In the genomic region with DNA sequence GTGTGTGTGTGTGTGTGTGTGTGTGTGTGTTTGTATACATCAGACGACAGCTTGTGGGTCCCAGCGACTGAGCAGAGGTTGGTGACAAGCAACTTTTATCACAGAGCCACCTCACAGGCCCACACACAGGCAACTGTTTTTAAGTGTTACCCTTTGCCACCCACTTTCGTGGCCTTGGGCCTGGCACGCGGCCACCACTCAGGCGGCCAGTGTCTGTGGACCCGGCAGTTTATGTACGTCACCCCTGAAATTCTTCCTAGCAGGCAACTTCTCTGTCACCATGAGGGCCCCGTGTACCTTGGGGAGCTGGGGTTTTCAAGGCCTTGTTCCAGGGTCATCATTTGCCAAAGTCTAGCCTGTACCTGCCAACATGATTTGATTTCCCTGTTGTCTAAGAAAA, we compare ENCODE assay signal across 19 mouse cellular contexts. TPM values are rescaled to one million over a fixed set of nuclear protein-coding genes. Genes with fewer than 3 reads are reported as not detected.
DNase-seq lines count a peak whose midpoint lies in the region; TF ChIP-seq lines count a peak whose summit lies in the region.
"Had no signal": no experiment of that assay in that cellular context is flagged by ENCODE, and none has a peak within 500 bp of the region (broad histone marks: within the 10 kb centered on the region; RNA-seq: fewer than 3 reads in every experiment).

No protein-coding gene starts in this region.

- peak; percentile 7 for DNase-seq in ovary, adult 18-20 months (ENCODE audit: low spot score)
- no peak for DNase-seq in ovary, postnatal 10 days (ENCODE audit: low spot score)
- DNase-seq in adrenal gland, adult 2 months: peak; percentile 49
- peak; percentile 76 for DNase-seq in adrenal gland, postnatal 14 days
- DNase-seq in brain, embryonic 14.5 days (ENCODE audit: low read depth): peak; percentile 1
- no peak for DNase-seq in kidney, postnatal 25 days
- DNase-seq in kidney, postnatal 14 days: no peak
- DNase-seq: B cell, adult 2 months; cerebellum, adult 2 months; cerebellum, adult 9-11 months; cerebellum, postnatal 25 days; forebrain, postnatal 0 days; gastrocnemius, adult 2 months; gastrocnemius, postnatal 14 days; heart, adult 18-20 months; heart, postnatal 10 days; heart, postnatal 36 days had no signal

- TF ChIP-seq POLR2A in brain, embryonic 14.5 days (IDR thresholded peaks at IDR 0.05; ENCODE audit: borderline replicate concordance, extremely low read depth, insufficient read depth, insufficient read length, poor library complexity, severe bottlenecking): no peak

- no peak for TF ChIP-seq CTCF in brain, embryonic 14.5 days (IDR thresholded peaks at IDR 0.05; ENCODE audit: borderline replicate concordance, extremely low read depth, insufficient read depth, insufficient read length)

RNA-seq across cellular contexts. Expression of a gene that starts 26.8 kb away (rescaled TPM):
- 1 to 10 TPM in 1 of 2 experiments, under 1 TPM in 1; 0.84 to 3.8 TPM for total RNA-seq in adrenal gland, adult 2 months (2021)
- polyA plus RNA-seq in adrenal gland, adult 2 months (2012; rRNA removed): 0.11 and 0.15 TPM in 2 replicates
- total RNA-seq in adrenal gland, postnatal 14 days (2021): 0.78 and 0.94 TPM in 2 replicates
- 0.24 and 0.48 TPM in 2 replicates for polyA plus RNA-seq in brain, embryonic 14.5 days (2012; rRNA removed)
- total RNA-seq: common myeloid progenitor, adult 5-6 weeks had no signal
- polyA plus RNA-seq: G1E had no signal

Comparison
In these comparisons a context has a peak if more than half of its experiments do, and no peak if none do; other contexts are left out.
1. DNase-seq: peak in ovary, adult 18-20 months (single experiment), adrenal gland, adult 2 months (single experiment), adrenal gland, postnatal 14 days (single experiment) and brain, embryonic 14.5 days (single experiment); none in ovary, postnatal 10 days (single experiment), kidney, postnatal 25 days (0 of 2) and kidney, postnatal 14 days (single experiment).